Mouse (Mus musculus) heart, adult 8-10 months (tissue): Measurements from ENCODE around the gene Gm32742. TPM values are rescaled to one million over a fixed set of nuclear protein-coding genes. Genes with fewer than 3 reads are reported as not detected.

Experiments
- DNase-seq: peaks from one replicate; pipeline ENCODE4 v3.0.0; 2022; ENCODE audit warnings: low spot score
- total RNA-seq, 4 experiments: library from RNA; stranded (reverse); gene quantifications; 2 replicates each; pipeline ENCODE4 v1.2.4; 2022

Gm32742 gene
- total RNA-seq, result not detected

GRCm38 (mm10) chr9:51165312-51166180 lies at the start of gene Gm32742:
Gene Gm32742 (minus strand): TSS chr9:51165517.
- no peak for DNase-seq

GRCm38 (mm10) chr9:51213729-51214237 lies 48.5 kb upstream of the Gm32742 start:
- no peak for DNase-seq

- peak; percentile 4 for DNase-seq
Measured at GRCm38 (mm10) chr9:51213023-51213728, 47.9 kb upstream of the Gm32742 start, which contains the start of gene Pou2af1. Gene Pou2af1 (plus strand): TSS chr9:51213708.

GRCm38 (mm10) chr9:51211191-51211590 lies 45.9 kb upstream of the Gm32742 start:
- DNase-seq, result no peak

GRCm38 (mm10) chr9:51208974-51209332 lies 43.6 kb upstream of the Gm32742 start:
- no peak for DNase-seq

GRCm38 (mm10) chr9:51194790-51195189 lies 29.5 kb upstream of the Gm32742 start:
- DNase-seq, result no peak

GRCm38 (mm10) chr9:51190655-51191054 lies 25.3 kb upstream of the Gm32742 start:
- no peak for DNase-seq

- DNase-seq, result no peak
Measured at GRCm38 (mm10) chr9:51185871-51186270, 20.6 kb upstream of the Gm32742 start.

GRCm38 (mm10) chr9:51185386-51185785 lies 20.1 kb upstream of the Gm32742 start:
- no peak for DNase-seq

- no peak for DNase-seq
Measured at GRCm38 (mm10) chr9:51182716-51183710, 17.7 kb upstream of the Gm32742 start.

- no peak for DNase-seq
Measured at GRCm38 (mm10) chr9:51180621-51181020, 15.3 kb upstream of the Gm32742 start.

GRCm38 (mm10) chr9:51178297-51178696 lies 13.0 kb upstream of the Gm32742 start:
- DNase-seq, result no peak

- DNase-seq, result no peak
Measured at GRCm38 (mm10) chr9:51175722-51176121, 10.4 kb upstream of the Gm32742 start.

- no peak for DNase-seq
Measured at GRCm38 (mm10) chr9:51174890-51175464, 9.7 kb upstream of the Gm32742 start.

GRCm38 (mm10) chr9:51170298-51170697 lies 5.0 kb upstream of the Gm32742 start:
- no peak for DNase-seq

GRCm38 (mm10) chr9:51169133-51169532 lies 3.8 kb upstream of the Gm32742 start:
- DNase-seq, result no peak

GRCm38 (mm10) chr9:51168698-51169097 lies 3.4 kb upstream of the Gm32742 start:
- DNase-seq, result no peak

- no peak for DNase-seq
Measured at GRCm38 (mm10) chr9:51167954-51168353, 2.6 kb upstream of the Gm32742 start.

GRCm38 (mm10) chr9:51163989-51164388 lies 1.3 kb downstream of the Gm32742 start:
- no peak for DNase-seq

GRCm38 (mm10) chr9:51161771-51162388 lies 3.4 kb downstream of the Gm32742 start:
- peak; percentile 74 for DNase-seq
